In the genomic region with DNA sequence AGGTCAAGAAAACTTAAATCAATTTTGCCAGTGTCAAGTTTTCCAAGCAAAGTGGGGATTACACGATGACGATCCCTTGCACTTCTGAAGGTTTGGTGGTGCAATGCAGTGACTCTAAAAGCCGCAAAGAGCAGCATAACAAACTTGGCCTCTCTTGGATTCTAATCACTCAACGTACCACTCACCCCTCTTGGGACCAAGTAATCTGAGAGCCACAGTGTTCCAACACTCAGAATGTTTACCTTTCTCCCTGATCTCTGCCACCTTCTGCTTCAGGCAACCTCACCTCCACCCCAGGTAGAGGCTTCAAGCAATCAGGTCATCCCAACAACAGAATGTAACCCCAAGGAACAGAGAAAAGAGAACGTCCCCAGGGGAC, we compare ENCODE assay signal across 8 mouse cellular contexts. TPM values are rescaled to one million over a fixed set of nuclear protein-coding genes. Genes with fewer than 3 reads are reported as not detected.
DNase-seq lines count a peak whose midpoint lies in the region; ATAC-seq and TF ChIP-seq lines count a peak whose summit lies in the region.

No protein-coding gene starts in this region.

- DNase-seq in lung, embryonic 14.5 days, result peak; percentile 35
- DNase-seq in lung, postnatal 10 days, result no peak
- no peak for DNase-seq in urinary bladder, postnatal 36 days (ENCODE audit: low spot score in 2 of 2)
- no peak for DNase-seq in cerebellum, postnatal 25 days
- DNase-seq in layer of hippocampus, adult 9-10 months (ENCODE audit: low spot score), result no peak

- H3K4me2 ChIP-seq in lung, embryonic 14.5 days, result peak overlapping the region; percentile 64
- peak overlapping the region; percentile 88 for H3K4me2 ChIP-seq in hindbrain, embryonic 16.5 days (ENCODE audit: low read length)
- H3K4me2 ChIP-seq in midbrain, embryonic 13.5 days (replicated peaks), result peak overlapping the region; percentile 76

- peak overlapping the region; percentile 79 for H3K27ac ChIP-seq in lung, embryonic 14.5 days (ENCODE audit: low read depth)
- H3K27ac ChIP-seq in cortical plate, adult 2 months (ENCODE audit: insufficient read depth, low read length), result peak overlapping the region; percentile 66
- H3K27ac ChIP-seq in hindbrain, embryonic 16.5 days (ENCODE audit: low read depth, low read length), result peak overlapping the region; percentile 85
- H3K27ac ChIP-seq in midbrain, embryonic 13.5 days, result peak overlapping the region; percentile 72

- ATAC-seq in lung, embryonic 14.5 days (ENCODE audit: insufficient read depth), result peak; percentile 25
- ATAC-seq in hindbrain, embryonic 16.5 days, result no peak; the same call in 1 of the 2 replicates
- ATAC-seq in midbrain, embryonic 13.5 days, result no peak

- peak overlapping the region; percentile 73 for H3K4me3 ChIP-seq in lung, embryonic 14.5 days (ENCODE audit: low read depth, low read length)
- H3K4me3 ChIP-seq in cortical plate, adult 2 months (ENCODE audit: insufficient read depth, low read length), result peak overlapping the region; percentile 87
- H3K4me3 ChIP-seq in hindbrain, embryonic 16.5 days (ENCODE audit: low read length), result peak overlapping the region; percentile 86
- peak overlapping the region; percentile 82 for H3K4me3 ChIP-seq in midbrain, embryonic 13.5 days (replicated peaks)

- no peak for TF ChIP-seq CTCF in lung, embryonic 14.5 days (IDR thresholded peaks at IDR 0.05; ENCODE audit: low read depth)
- no peak for TF ChIP-seq CTCF in cortical plate, adult 2 months (IDR thresholded peaks at IDR 0.05; ENCODE audit: extremely low read depth, insufficient read depth, low read length)

- TF ChIP-seq POLR2A in cortical plate, adult 2 months (IDR thresholded peaks at IDR 0.05; ENCODE audit: extremely low read depth, insufficient read depth, low read length), result no peak

- no peaks in the 10 kb centered on the region for H3K9me3 ChIP-seq in lung, embryonic 14.5 days (ENCODE audit: low read depth, low read length)
- no peaks in the 10 kb centered on the region for H3K9me3 ChIP-seq in hindbrain, embryonic 16.5 days (ENCODE audit: control insufficient read depth, low read length)
- no peaks in the 10 kb centered on the region for H3K9me3 ChIP-seq in midbrain, embryonic 13.5 days

- peaks cover 22% of the 10 kb centered on the region for H3K36me3 ChIP-seq in lung, embryonic 14.5 days (ENCODE audit: insufficient read depth)
- peaks cover 5% of the 10 kb centered on the region; the same call in 1 of the 2 replicates for H3K36me3 ChIP-seq in hindbrain, embryonic 16.5 days (ENCODE audit: control insufficient read depth, insufficient read depth, low read length)
- peaks cover 23% of the 10 kb centered on the region for H3K36me3 ChIP-seq in midbrain, embryonic 13.5 days

- H3K4me1 ChIP-seq in lung, embryonic 14.5 days (ENCODE audit: insufficient read depth), result no peaks in the 10 kb centered on the region; the same call in 1 of the 2 replicates
- peaks cover 8% of the 10 kb centered on the region for H3K4me1 ChIP-seq in cortical plate, adult 2 months (ENCODE audit: control insufficient read depth, insufficient read depth, low read length)
- H3K4me1 ChIP-seq in hindbrain, embryonic 16.5 days (ENCODE audit: control insufficient read depth, insufficient read depth, low read depth, low read length), result peaks cover 18% of the 10 kb centered on the region
- peaks cover 22% of the 10 kb centered on the region for H3K4me1 ChIP-seq in midbrain, embryonic 13.5 days (replicated peaks)

- WGBS in lung, embryonic 14.5 days, result 0% methylated on average over 5 of the region's 5 CpGs
- WGBS in hindbrain, embryonic 16.5 days, result 0% methylated on average over 5 of the region's 5 CpGs
- WGBS in midbrain, embryonic 13.5 days, result 2% methylated on average over 5 of the region's 5 CpGs

- peak overlapping the region; percentile 87 for H3K9ac ChIP-seq in lung, embryonic 14.5 days
- H3K9ac ChIP-seq in hindbrain, embryonic 16.5 days (ENCODE audit: low read depth, low read length), result peak overlapping the region; percentile 90
- peak overlapping the region; percentile 87 for H3K9ac ChIP-seq in midbrain, embryonic 13.5 days (replicated peaks)

- no peaks in the 10 kb centered on the region for H3K27me3 ChIP-seq in lung, embryonic 14.5 days (ENCODE audit: insufficient read depth, low read length)
- no peaks in the 10 kb centered on the region for H3K27me3 ChIP-seq in hindbrain, embryonic 16.5 days (replicated peaks; ENCODE audit: control insufficient read depth, insufficient read depth, low read length)
- H3K27me3 ChIP-seq in midbrain, embryonic 13.5 days, result no peaks in the 10 kb centered on the region

RNA-seq across cellular contexts. Expression of a gene that starts 0.4 kb away (rescaled TPM):
- 968 and 977 TPM in 2 replicates for polyA plus RNA-seq in lung, embryonic 14.5 days (2014; fragmentation: Nextera tagmentation; extraction: Ambion mirVana)
- 1,000 and 1,080 TPM in 2 replicates for polyA plus RNA-seq in cortical plate, adult 2 months (2012; rRNA removed)
- 1,100 and 1,290 TPM in 2 replicates for polyA plus RNA-seq in hindbrain, embryonic 16.5 days (2015; fragmentation: Nextera tagmentation; extraction: Ambion mirVana)
- 924 and 929 TPM in 2 replicates for polyA plus RNA-seq in midbrain, embryonic 13.5 days (2015; fragmentation: Nextera tagmentation; extraction: Ambion mirVana)

RNA-seq across cellular contexts. Expression of a gene that starts 0.7 kb away (rescaled TPM):
- polyA plus RNA-seq in lung, embryonic 14.5 days (2014; fragmentation: Nextera tagmentation; extraction: Ambion mirVana), result 71.6 and 75.9 TPM in 2 replicates
- 47.8 and 50.5 TPM in 2 replicates for polyA plus RNA-seq in cortical plate, adult 2 months (2012; rRNA removed)
- polyA plus RNA-seq in hindbrain, embryonic 16.5 days (2015; fragmentation: Nextera tagmentation; extraction: Ambion mirVana), result 70.7 and 74.3 TPM in 2 replicates
- 103 and 116 TPM in 2 replicates for polyA plus RNA-seq in midbrain, embryonic 13.5 days (2015; fragmentation: Nextera tagmentation; extraction: Ambion mirVana)
